Mouse (Mus musculus) kidney, postnatal 0 days (tissue): Measurements from ENCODE around the gene Nme7. TPM values are rescaled to one million over a fixed set of nuclear protein-coding genes. Genes with fewer than 3 reads are reported as not detected.

Experiments used
- ATAC-seq: fragments of 200-750 bp; cut with Nextera tagmentation; replicated peaks from 2 replicates; pipeline ENCODE4 v1.8.0; 2017; ENCODE audit warnings: low read depth, moderate number of reproducible peaks, moderate TSS enrichment, moderate library complexity; ENCODE audit not compliant: low FRiP score
- DNase-seq: peaks from one replicate; pipeline ENCODE4 v3.0.0-alpha.2; 2016; ENCODE audit warnings: low spot score
- H3K27ac ChIP-seq: fragments of 300-500 bp; sonication (generic); 2 replicates; pipeline ENCODE4 v1.5.1; 2014; ENCODE audit warnings: mild to moderate bottlenecking
- H3K27me3 ChIP-seq: fragments of 300-500 bp; sonication (generic); 2 replicates; pipeline ENCODE4 v1.6.1; 2014; ENCODE audit warnings: low read length, mixed read lengths; ENCODE audit not compliant: insufficient read depth
- H3K36me3 ChIP-seq: fragments of 300-500 bp; sonication (generic); 2 replicates; pipeline ENCODE4 v1.6.1; 2014; ENCODE audit warnings: low read length, mixed read lengths; ENCODE audit not compliant: insufficient read depth
- H3K4me1 ChIP-seq: fragments of 300-500 bp; sonication (generic); replicated peaks from 2 replicates; pipeline ENCODE4 v1.6.1; 2014; ENCODE audit warnings: antibody characterized with exemption, low read length, mixed read lengths; ENCODE audit not compliant: insufficient read depth
- H3K4me2 ChIP-seq: fragments of 300-500 bp; sonication (generic); 2 replicates; pipeline ENCODE4 v1.6.1; 2014; ENCODE audit warnings: mild to moderate bottlenecking, low read length, moderate library complexity, mixed read lengths
- H3K4me3 ChIP-seq: fragments of 300-500 bp; sonication (generic); replicated peaks from 2 replicates; pipeline ENCODE4 v1.5.1; 2014; ENCODE audit warnings: low read depth, low read length
- H3K9ac ChIP-seq: fragments of 300-500 bp; sonication (generic); 2 replicates; pipeline ENCODE4 v1.6.1; 2014; ENCODE audit warnings: low read depth, low read length
- H3K9me3 ChIP-seq: fragments of 300-500 bp; sonication (generic); replicated peaks from 2 replicates; pipeline ENCODE4 v1.6.1; 2016; ENCODE audit warnings: low read length, inconsistent platforms, mixed read lengths
- CTCF ChIP-seq: IDR thresholded peaks from 2 replicates; pipeline ENCODE4 v1.5.1; 2016; ENCODE audit warnings: antibody characterized with exemption, low read depth, mild to moderate bottlenecking, moderate library complexity
- WGBS: fragments of 180-500 bp; shearing (Covaris S2); extraction: QIAGEN DNeasy Blood & Tissue Kit; methylation state at CpG from one replicate; pipeline ENCODE4 v1.1.7; 2014; 5-methylcytosine and 5-hydroxymethylcytosine counted together
- polyA plus RNA-seq: library from polyadenylated mRNA; unstranded; fragments of >200 nt; fragmentation: Nextera tagmentation; extraction: Ambion mirVana; gene quantifications from 2 replicates; pipeline ENCODE4 v1.2.1, GENCODE M21; 2015

Gene Nme7
- polyA plus RNA-seq, 1 experiment from 2014 or later, result 42.0 TPM

- TF ChIP-seq CTCF, result no peak
- H3K4me3 ChIP-seq, result no peak overlapping the region
- no peaks in the 10 kb centered on the region for H3K36me3 ChIP-seq
- H3K27ac ChIP-seq, result peak overlapping the region; percentile 91
- no peaks in the 10 kb centered on the region for H3K9me3 ChIP-seq
- peak overlapping the region; percentile 31; the same call in 1 of the 2 replicates for H3K4me2 ChIP-seq
- WGBS, result 25% methylated on average over 10 of the region's 10 CpGs
- no peaks in the 10 kb centered on the region for H3K27me3 ChIP-seq
- DNase-seq (no peak), ATAC-seq (no peak)
- peak overlapping the region; percentile 37; the same call in 1 of the 2 replicates for H3K9ac ChIP-seq
- H3K4me1 ChIP-seq, result no peaks in the 10 kb centered on the region
Observed at GRCm38 (mm10) chr1:164461726-164462125, 157.8 kb downstream of the Nme7 start.

DNA sequence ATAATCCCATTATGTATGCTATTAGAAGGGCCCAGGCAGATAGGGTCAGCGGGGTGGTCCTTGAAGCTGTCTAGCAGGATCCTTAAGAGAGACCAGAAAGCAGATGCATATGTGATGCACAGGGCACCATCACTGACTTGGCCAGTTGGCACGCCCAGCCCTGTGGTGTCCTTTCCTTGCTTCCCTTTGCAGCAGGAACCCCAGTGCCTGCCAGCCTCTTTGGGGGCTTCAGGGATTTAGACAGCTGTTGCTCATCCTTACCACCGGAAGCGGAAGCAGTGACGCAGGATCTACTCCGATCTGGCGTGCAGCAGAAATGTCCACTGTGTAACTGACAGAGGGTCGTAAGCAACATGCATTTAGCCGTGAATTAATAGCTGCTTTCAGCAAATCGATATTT, 163.5 kb downstream of the Nme7 start:
- H3K36me3 ChIP-seq, result no peaks in the 10 kb centered on the region
- H3K27ac ChIP-seq, result no peak overlapping the region
- H3K9me3 ChIP-seq, result no peaks in the 10 kb centered on the region
- H3K9ac ChIP-seq, result no peak overlapping the region
- DNase-seq (no peak), ATAC-seq (no peak)
- no peaks in the 10 kb centered on the region for H3K27me3 ChIP-seq
- no peak overlapping the region for H3K4me3 ChIP-seq
- 88% methylated on average over 10 of the region's 10 CpGs for WGBS
- H3K4me2 ChIP-seq, result no peak overlapping the region
- no peaks in the 10 kb centered on the region for H3K4me1 ChIP-seq
- TF ChIP-seq CTCF, result no peak

DNA sequence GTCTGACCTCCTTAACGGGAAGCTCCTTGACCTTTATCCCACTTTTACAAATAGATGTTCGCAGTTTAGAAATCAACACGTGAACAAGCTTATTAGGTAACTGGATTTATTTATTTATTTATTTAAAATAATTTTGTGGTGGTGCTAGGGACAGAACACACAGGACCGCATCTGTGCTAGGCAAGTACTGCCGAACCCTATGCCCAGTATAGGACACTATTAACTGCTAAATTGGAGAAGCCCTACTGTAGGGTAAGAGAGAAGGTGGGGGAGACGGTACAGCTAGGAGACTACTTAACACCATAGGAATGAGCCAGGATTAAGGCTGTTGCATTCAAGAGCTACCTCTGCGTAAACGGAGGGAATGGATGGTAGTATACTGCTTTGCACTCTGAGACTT, 164.4 kb downstream of the Nme7 start:
- DNase-seq, result no peak
- ATAC-seq, result no peak
- no peak overlapping the region for H3K27ac ChIP-seq
- no peak for TF ChIP-seq CTCF
- no peak overlapping the region for H3K4me3 ChIP-seq
- no peak overlapping the region for H3K9ac ChIP-seq
- 85% methylated on average over 8 of the region's 8 CpGs for WGBS
- H3K4me2 ChIP-seq, result no peak overlapping the region
- no peaks in the 10 kb centered on the region for H3K9me3 ChIP-seq
- no peaks in the 10 kb centered on the region for H3K27me3 ChIP-seq
- no peaks in the 10 kb centered on the region for H3K36me3 ChIP-seq
- H3K4me1 ChIP-seq, result no peaks in the 10 kb centered on the region

- DNase-seq (no peak), ATAC-seq (no peak)
- no peak overlapping the region for H3K4me3 ChIP-seq
- no peaks in the 10 kb centered on the region for H3K4me1 ChIP-seq
- 0 out of 2 replicates have a peak overlapping the region, but pooled peaks have one; percentile 13 for H3K27ac ChIP-seq
- TF ChIP-seq CTCF, result no peak
- H3K9me3 ChIP-seq, result no peaks in the 10 kb centered on the region
- 52% methylated on average over 6 of the region's 6 CpGs for WGBS
- H3K4me2 ChIP-seq, result no peak overlapping the region
- H3K9ac ChIP-seq, result no peak overlapping the region
- no peaks in the 10 kb centered on the region for H3K36me3 ChIP-seq
- no peaks in the 10 kb centered on the region for H3K27me3 ChIP-seq
Observed at GRCm38 (mm10) chr1:164470985-164471384, 167.1 kb downstream of the Nme7 start.

DNA sequence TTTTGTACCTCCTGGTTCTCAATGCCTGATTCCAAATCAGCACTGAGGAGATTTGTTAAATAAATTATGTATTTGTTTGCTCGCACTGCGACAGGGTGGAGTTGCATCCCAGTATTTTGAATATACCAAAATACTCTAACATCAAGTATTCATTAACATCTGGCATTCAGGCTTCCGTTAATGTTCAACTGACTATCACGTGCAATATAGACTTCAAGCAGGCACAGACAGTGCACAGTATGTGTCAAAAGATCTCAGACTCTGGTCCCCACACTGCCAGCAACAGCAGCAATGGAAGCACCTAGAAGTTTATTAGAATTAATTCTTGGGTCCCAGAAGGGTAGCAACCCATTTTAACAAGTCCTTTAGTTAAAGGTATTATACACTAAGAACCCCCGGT, 167.7 kb downstream of the Nme7 start:
- peak; percentile 74 for ATAC-seq
- no peak for DNase-seq
- WGBS, result 76% methylated on average over 5 of the region's 5 CpGs

DNA sequence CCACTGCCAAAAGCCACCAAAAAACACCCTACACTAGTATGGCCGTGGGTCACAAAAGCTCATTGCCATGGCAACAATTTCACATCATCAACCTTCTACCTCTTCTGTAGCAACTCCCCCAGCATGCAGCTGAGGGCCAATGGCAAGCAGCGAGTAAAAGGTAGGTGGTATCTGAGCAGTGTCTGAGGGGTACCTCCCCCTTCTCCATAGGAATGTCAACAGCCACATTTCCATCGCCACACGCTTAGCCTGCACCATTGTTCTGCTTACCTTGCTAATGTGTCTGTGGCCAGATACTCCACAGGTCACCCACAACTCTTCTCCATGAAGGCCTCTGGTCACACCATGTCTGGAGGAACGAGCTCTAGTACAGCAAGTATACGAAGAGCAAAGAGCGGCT, 169.5 kb downstream of the Nme7 start:
- no peak for DNase-seq
- H3K4me2 ChIP-seq, result no peak overlapping the region
- ATAC-seq, result no peak
- no peaks in the 10 kb centered on the region for H3K27me3 ChIP-seq
- WGBS, result 92% methylated on average over 7 of the region's 7 CpGs
- no peak overlapping the region for H3K27ac ChIP-seq
- H3K4me1 ChIP-seq, result no peaks in the 10 kb centered on the region
- no peaks in the 10 kb centered on the region for H3K9me3 ChIP-seq
- H3K9ac ChIP-seq, result no peak overlapping the region
- H3K36me3 ChIP-seq, result no peaks in the 10 kb centered on the region
- H3K4me3 ChIP-seq, result no peak overlapping the region
- TF ChIP-seq CTCF, result no peak

More for the DNA sequence above, 167.7 kb downstream of the Nme7 start:
- H3K36me3 ChIP-seq, result no peaks in the 10 kb centered on the region
- no peaks in the 10 kb centered on the region for H3K27me3 ChIP-seq
- H3K4me2 ChIP-seq, result no peak overlapping the region
- H3K4me1 ChIP-seq, result no peaks in the 10 kb centered on the region
- H3K9me3 ChIP-seq, result no peaks in the 10 kb centered on the region
- H3K4me3 ChIP-seq, result no peak overlapping the region
- 0 out of 2 replicates have a peak overlapping the region, but pooled peaks have one; percentile 1 for H3K27ac ChIP-seq
- H3K9ac ChIP-seq, result no peak overlapping the region
- no peak for TF ChIP-seq CTCF

GRCm38 (mm10) chr1:164474310-164474709, 170.4 kb downstream of the Nme7 start:
- ATAC-seq, result no peak
- no peaks in the 10 kb centered on the region for H3K4me1 ChIP-seq
- no peak overlapping the region for H3K4me2 ChIP-seq
- H3K9ac ChIP-seq, result no peak overlapping the region
- no peak for TF ChIP-seq CTCF
- DNase-seq, result no peak
- 86% methylated on average over 6 of the region's 6 CpGs for WGBS
- H3K27ac ChIP-seq, result no peak overlapping the region
- no peaks in the 10 kb centered on the region for H3K36me3 ChIP-seq
- H3K27me3 ChIP-seq, result no peaks in the 10 kb centered on the region
- no peak overlapping the region for H3K4me3 ChIP-seq
- no peaks in the 10 kb centered on the region for H3K9me3 ChIP-seq
